8 mouse cellular contexts compared by ENCODE assay signal in the genomic region with DNA sequence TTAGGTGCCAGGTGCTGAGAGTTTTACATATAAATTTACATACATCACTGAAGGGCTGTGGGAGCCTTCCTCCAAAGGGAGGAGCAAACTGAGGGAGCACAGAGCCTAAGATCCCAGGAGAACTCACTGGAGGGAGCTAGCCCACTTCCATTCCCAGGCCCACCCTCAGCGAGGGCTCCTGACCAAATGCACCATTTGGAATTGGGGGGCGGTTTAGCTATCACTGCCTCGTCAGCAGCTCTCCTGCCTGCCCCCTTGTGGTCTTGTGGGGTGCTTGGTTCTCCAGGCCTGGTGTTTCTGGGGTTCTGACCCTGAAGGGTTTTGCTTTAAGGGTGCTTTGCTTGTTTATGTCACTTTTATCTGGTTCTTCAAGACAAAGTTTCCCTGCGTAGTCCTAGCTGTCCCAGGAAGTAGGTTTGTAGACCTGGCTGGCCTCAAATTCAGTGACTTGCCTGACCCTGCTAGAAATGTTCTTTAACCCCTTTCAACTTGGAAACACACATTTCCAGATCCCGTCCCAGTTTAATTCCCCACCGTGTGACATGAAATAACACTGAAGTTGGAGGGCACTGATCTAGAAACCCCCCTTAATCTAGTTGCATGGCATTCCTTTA.
DNase-seq lines count a peak whose midpoint lies in the region; ATAC-seq and TF ChIP-seq lines count a peak whose summit lies in the region.

No protein-coding gene starts in this region.

- H3K27me3 ChIP-seq in heart, postnatal 0 days (ENCODE audit: control insufficient read depth, insufficient read depth, low read length), result no peaks in the 10 kb centered on the region
- H3K27me3 ChIP-seq in embryonic facial prominence, embryonic 11.5 days (ENCODE audit: control insufficient read depth, insufficient read depth, low read length), result no peaks in the 10 kb centered on the region

- H3K4me2 ChIP-seq in heart, postnatal 0 days (ENCODE audit: low read depth, low read length), result no peak overlapping the region
- no peak overlapping the region for H3K4me2 ChIP-seq in embryonic facial prominence, embryonic 11.5 days (ENCODE audit: low read depth, low read length)

- no peak overlapping the region for H3K27ac ChIP-seq in heart, postnatal 0 days (ENCODE audit: low read depth)
- no peak overlapping the region for H3K27ac ChIP-seq in embryonic facial prominence, embryonic 11.5 days (replicated peaks; ENCODE audit: low read depth, low read length)

- intact Hi-C loops in heart, postnatal 25 days (cut with DNase I), result no loop called here

- ATAC-seq in heart, postnatal 0 days (ENCODE audit: insufficient read depth, low read depth), result no peak
- no peak for ATAC-seq in embryonic facial prominence, embryonic 11.5 days (replicated peaks; ENCODE audit: insufficient number of reproducible peaks, low FRiP score, low TSS enrichment, low read depth)

- H3K9me3 ChIP-seq in heart, postnatal 0 days (replicated peaks; ENCODE audit: control insufficient read depth, low read length), result no peaks in the 10 kb centered on the region
- no peaks in the 10 kb centered on the region for H3K9me3 ChIP-seq in embryonic facial prominence, embryonic 11.5 days (replicated peaks; ENCODE audit: control insufficient read depth, low read length)

- H3K4me1 ChIP-seq in heart, postnatal 0 days (ENCODE audit: control insufficient read depth, insufficient read depth), result peaks cover 10% of the 10 kb centered on the region; the same call in 1 of the 2 replicates
- H3K4me1 ChIP-seq in embryonic facial prominence, embryonic 11.5 days (ENCODE audit: control insufficient read depth, insufficient read depth, low read length), result peaks cover 7% of the 10 kb centered on the region; the same call in 1 of the 2 replicates

- WGBS in heart, postnatal 0 days, result 53% methylated on average over 6 of the region's 6 CpGs
- 52% methylated on average over 6 of the region's 6 CpGs for WGBS in embryonic facial prominence, embryonic 11.5 days

- TF ChIP-seq EP300 in heart, postnatal 0 days (IDR thresholded peaks at IDR 0.05; ENCODE audit: low read depth), result no peak

- H3K36me3 ChIP-seq in heart, postnatal 0 days (replicated peaks; ENCODE audit: control insufficient read depth, insufficient read depth, low read length), result no peaks in the 10 kb centered on the region
- H3K36me3 ChIP-seq in embryonic facial prominence, embryonic 11.5 days (replicated peaks; ENCODE audit: control insufficient read depth, insufficient read depth, low read depth, low read length), result no peaks in the 10 kb centered on the region

- H3K4me3 ChIP-seq in heart, postnatal 0 days (ENCODE audit: low read depth, low read length), result no peak overlapping the region
- no peak overlapping the region for H3K4me3 ChIP-seq in embryonic facial prominence, embryonic 11.5 days (ENCODE audit: low read depth, low read length)

- H3K9ac ChIP-seq in heart, postnatal 0 days (replicated peaks; ENCODE audit: low read depth, low read length), result no peak overlapping the region
- no peak overlapping the region for H3K9ac ChIP-seq in embryonic facial prominence, embryonic 11.5 days (replicated peaks; ENCODE audit: low read length)

- TF ChIP-seq CTCF in heart, postnatal 0 days (IDR thresholded peaks at IDR 0.05; ENCODE audit: low read depth), result peak; percentile 51

- DNase-seq in heart, postnatal 0 days (ENCODE audit: low spot score), result no peak
- DNase-seq in heart, postnatal 25 days (ENCODE audit: low spot score), result no peak
- DNase-seq in urinary bladder, postnatal 25 days (ENCODE audit: low spot score), result peak; percentile 27
- no peak for DNase-seq in urinary bladder, postnatal 4 days (ENCODE audit: low spot score in 2 of 2)
- peak; percentile 29 for DNase-seq in embryonic facial prominence, embryonic 11.5 days (ENCODE audit: low spot score)
- DNase-seq in spleen, postnatal 4 days (ENCODE audit: low spot score in 2 of 2), result peak; percentile 44 to 80
- no peak for DNase-seq in urinary bladder, adult 2 months (ENCODE audit: low spot score)
- no peak for DNase-seq in gastrocnemius, adult 8-10 months (ENCODE audit: low spot score in 2 of 2)

Comparison
In these comparisons a context has a peak if more than half of its experiments do, and no peak if none do; other contexts are left out.
1. DNase-seq: peak in urinary bladder, postnatal 25 days (single experiment), embryonic facial prominence, embryonic 11.5 days (single experiment) and spleen, postnatal 4 days (2 of 2); none in heart, postnatal 0 days (single experiment), heart, postnatal 25 days (single experiment), urinary bladder, postnatal 4 days (0 of 2), urinary bladder, adult 2 months (single experiment) and gastrocnemius, adult 8-10 months (0 of 2).